Mouse (Mus musculus) left cerebral cortex, postnatal 10 days (tissue): ENCODE measurements around the gene St8sia1. TPM values are rescaled to one million over a fixed set of nuclear protein-coding genes. Genes with fewer than 3 reads are reported as not detected.

Source experiments
- DNase-seq, 2 experiments: peaks; one replicate each; pipeline ENCODE4 v3.0.0; 2021 to 2022; ENCODE audit warnings: low spot score in 2 of 2, mixed read lengths in 1 of 2; ENCODE audit errors: extremely low spot score in 1 of 2
- intact Hi-C: fragments of 180-260 bp; cut with DNase I; formaldehyde crosslinking; loops from one replicate; pipeline ENCODE4 v1.15.1; 2025
- total RNA-seq, 2 experiments: library from RNA; stranded (reverse); gene quantifications; 2 replicates each; pipeline ENCODE4 v1.2.3; 2021

St8sia1 gene
- total RNA-seq, 2 experiments from 2014 or later = 21.7 to 24.4 TPM

GRCm38 (mm10) chr6:142878744-142879701, 85.2 kb downstream of the St8sia1 start:
- peak in 1 of 2 experiments; percentile 92 for DNase-seq
- intact Hi-C loops = no loop called here

- no peak for DNase-seq
- intact Hi-C loops = no loop called here
Measured at GRCm38 (mm10) chr6:142877221-142877620, 87.0 kb downstream of the St8sia1 start.

- DNase-seq = peak; percentile 36 to 48
- intact Hi-C loops = no loop called here
Measured at GRCm38 (mm10) chr6:142876279-142876899, 87.9 kb downstream of the St8sia1 start.

- intact Hi-C loops = no loop called here
Measured at GRCm38 (mm10) chr6:142873795-142874563, 90.3 kb downstream of the St8sia1 start.

GRCm38 (mm10) chr6:142869715-142870422, 94.4 kb downstream of the St8sia1 start:
- no peak for DNase-seq
- intact Hi-C loops = no loop called here

More at GRCm38 (mm10) chr6:142873795-142874563, 90.3 kb downstream of the St8sia1 start:
- no peak for DNase-seq

GRCm38 (mm10) chr6:142867471-142868055, 96.7 kb downstream of the St8sia1 start:
- peak; percentile 30 to 59 for DNase-seq
- intact Hi-C loops = no loop called here

GRCm38 (mm10) chr6:142867023-142867422, 97.2 kb downstream of the St8sia1 start:
- no peak for DNase-seq
- intact Hi-C loops = no loop called here

- DNase-seq = no peak
- intact Hi-C loops = no loop called here
Measured at GRCm38 (mm10) chr6:142865199-142865598, 99.1 kb downstream of the St8sia1 start.

GRCm38 (mm10) chr6:142863881-142864280, 100.4 kb downstream of the St8sia1 start:
- DNase-seq = no peak
- intact Hi-C loops = no loop called here

- intact Hi-C loops = no loop called here
- no peak for DNase-seq
Measured at GRCm38 (mm10) chr6:142862265-142862664, 102.0 kb downstream of the St8sia1 start.

- DNase-seq = no peak
- intact Hi-C loops = no loop called here
Measured at GRCm38 (mm10) chr6:142860396-142860795, 103.9 kb downstream of the St8sia1 start.

- intact Hi-C loops = no loop called here
Measured at GRCm38 (mm10) chr6:142859946-142860345, 104.3 kb downstream of the St8sia1 start.

GRCm38 (mm10) chr6:142858937-142859336, 105.3 kb downstream of the St8sia1 start:
- intact Hi-C loops = no loop called here
- no peak for DNase-seq

More at GRCm38 (mm10) chr6:142859946-142860345, 104.3 kb downstream of the St8sia1 start:
- DNase-seq = no peak

- intact Hi-C loops = no loop called here
- DNase-seq = no peak
Measured at GRCm38 (mm10) chr6:142856258-142856874, 107.9 kb downstream of the St8sia1 start.

- no peak for DNase-seq
- intact Hi-C loops = no loop called here
Measured at GRCm38 (mm10) chr6:142855761-142856160, 108.5 kb downstream of the St8sia1 start.

GRCm38 (mm10) chr6:142852419-142853377, 111.6 kb downstream of the St8sia1 start:
- no peak for DNase-seq
- intact Hi-C loops = no loop called here

- DNase-seq = peak in 1 of 2 experiments; percentile 21
- intact Hi-C loops = no loop called here
Measured at GRCm38 (mm10) chr6:142850436-142850835, 113.8 kb downstream of the St8sia1 start.
